Mouse (Mus musculus) lung, postnatal 10 days (tissue): ENCODE results near the gene Btbd8.

Source experiments
- DNase-seq: peaks from one replicate; pipeline ENCODE4 v3.0.0; 2021

The Btbd8 gene

DNA sequence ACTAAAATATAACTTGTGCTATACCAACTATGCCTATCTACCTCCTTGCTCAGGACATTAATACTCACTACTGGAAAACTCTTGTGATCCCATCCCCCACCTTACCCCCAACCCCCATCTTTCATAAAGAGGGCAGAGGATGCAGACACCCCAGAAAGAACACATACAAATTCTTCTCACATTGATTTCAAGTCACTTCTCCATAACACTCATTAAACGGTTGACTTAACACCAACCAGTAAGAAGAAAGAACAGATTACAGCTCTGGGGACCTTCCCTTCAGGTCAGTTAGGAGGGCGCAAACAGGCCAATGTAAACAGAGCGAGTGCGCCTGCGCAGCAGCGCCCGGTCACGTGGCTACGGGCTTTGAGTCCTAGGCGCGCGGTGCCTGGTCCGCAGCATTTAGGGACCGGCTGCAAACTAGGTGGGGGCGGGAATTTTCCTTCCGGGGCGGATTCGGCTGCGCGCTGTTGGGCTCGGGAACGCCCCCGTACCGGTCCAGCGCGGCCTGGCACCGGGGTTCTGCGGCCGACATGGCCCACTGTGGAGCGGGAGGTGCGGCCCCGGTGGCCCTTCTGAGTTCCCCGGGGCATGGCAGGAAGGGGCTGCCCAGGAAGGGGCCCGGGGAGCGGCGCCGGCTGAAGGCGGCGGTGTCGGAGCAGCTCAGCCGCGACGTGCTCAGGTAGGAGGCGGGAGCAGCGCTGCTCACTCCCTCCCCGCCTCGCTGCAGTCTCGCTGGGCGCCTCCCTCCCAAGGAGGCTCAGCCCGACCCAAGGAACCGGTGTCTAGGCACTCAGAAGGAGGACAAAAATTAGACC, at the start of gene Btbd8:
Gene Btbd8, plus strand, starts transcription at position 534 of the 818 bp plus-strand sequence.
- DNase-seq = peak; percentile 97

GRCm38 (mm10) chr5:107389373-107389772, 48.4 kb upstream of the Btbd8 start:
- DNase-seq = no peak

- DNase-seq = no peak
Observed at GRCm38 (mm10) chr5:107394437-107394836, 43.4 kb upstream of the Btbd8 start.

GRCm38 (mm10) chr5:107402436-107402835, 35.4 kb upstream of the Btbd8 start, which contains the start of gene Ephx4:
Ephx4 (plus strand) TSS chr5:107402736.
- no peak for DNase-seq

DNA sequence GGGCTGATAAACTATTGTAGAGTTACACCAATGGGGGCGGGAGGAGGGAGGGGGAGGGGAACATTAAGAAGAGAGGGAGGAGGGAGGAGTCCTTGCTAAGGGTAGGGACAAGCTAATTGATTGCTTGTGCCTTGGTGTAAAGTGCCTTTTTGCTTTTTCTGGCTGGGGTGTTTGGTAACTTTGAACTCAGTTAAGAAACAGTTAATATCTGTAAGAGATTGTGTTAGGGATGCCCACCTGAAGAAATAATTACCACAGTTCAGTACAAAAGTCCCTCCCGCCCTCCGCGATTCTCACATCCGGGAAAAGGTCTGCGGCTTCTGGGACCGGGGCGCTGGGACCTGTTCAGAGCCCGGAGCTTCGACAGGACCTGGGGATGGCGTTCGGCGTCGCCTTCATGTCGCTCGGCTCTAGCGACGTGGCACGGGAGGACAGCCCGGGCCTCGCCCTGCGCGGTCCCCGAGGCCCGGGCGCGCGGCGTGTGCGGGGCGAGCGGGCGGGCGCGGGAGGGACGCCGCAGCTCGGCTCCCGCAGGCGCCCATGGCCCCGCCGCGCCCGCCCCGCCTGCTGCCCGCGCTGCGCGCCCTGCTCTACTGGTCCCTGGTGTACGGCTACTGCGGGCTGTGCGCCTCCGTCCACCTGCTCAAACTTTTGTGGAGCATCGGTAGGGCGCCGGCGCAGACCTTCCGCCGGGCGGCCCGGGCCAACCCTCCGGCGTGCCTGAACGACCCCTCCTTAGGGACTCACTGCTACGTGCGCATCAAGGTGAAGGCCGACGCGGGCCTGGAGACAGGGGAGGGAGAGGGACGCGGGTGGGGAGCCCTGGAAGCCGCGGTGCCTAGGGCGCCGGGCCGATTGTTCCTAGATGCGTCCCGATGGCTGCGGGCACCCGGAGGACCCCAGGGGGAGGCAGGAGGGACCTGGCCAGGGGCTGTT, 34.5 kb upstream of the Btbd8 start:
- DNase-seq = no peak

- no peak for DNase-seq
Observed at GRCm38 (mm10) chr5:107403947-107404684, 33.7 kb upstream of the Btbd8 start.

DNA sequence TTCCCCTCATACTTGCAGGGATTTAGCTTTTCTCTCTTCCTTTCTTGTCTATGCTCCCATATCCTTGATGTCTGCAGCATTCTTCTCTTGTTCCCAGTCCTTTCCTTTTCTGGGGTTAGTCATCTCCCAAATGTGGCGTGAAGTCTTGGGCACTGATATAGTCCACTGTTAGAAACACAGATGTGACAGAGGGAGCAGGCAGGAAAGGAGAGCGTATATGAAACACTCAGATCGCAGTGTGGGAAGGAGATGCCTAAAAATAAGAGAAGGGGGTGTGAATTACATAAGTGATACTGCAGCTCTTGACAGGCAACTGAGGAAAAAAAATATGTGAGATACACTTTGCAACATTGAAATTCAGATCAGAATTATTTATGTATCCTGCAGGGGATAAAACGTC, 32.4 kb upstream of the Btbd8 start:
- no peak for DNase-seq

GRCm38 (mm10) chr5:107410305-107410704, 27.5 kb upstream of the Btbd8 start:
- no peak for DNase-seq

DNA sequence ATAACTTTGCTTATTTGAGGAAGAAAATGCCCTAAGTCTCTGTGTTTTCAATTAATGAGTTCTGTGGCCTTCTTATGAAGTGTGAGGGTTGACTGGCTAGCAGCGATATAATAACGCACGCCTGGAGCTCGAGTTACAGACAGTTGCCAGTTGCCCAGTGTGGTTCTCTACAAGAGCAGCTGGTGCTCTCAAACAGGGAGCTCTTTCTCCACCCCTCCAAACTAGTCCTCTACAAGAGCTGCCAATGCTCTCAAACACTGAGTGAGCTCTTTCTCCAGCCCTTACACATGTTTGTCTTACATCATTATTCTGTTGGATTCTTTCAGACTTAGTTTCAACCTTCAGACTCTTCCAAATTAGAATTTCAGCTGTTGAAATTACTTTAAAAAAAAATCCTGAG, 26.5 kb upstream of the Btbd8 start:
- DNase-seq = peak; percentile 19

GRCm38 (mm10) chr5:107412285-107412684, 25.5 kb upstream of the Btbd8 start:
- DNase-seq = no peak

GRCm38 (mm10) chr5:107415098-107415497, 22.7 kb upstream of the Btbd8 start:
- DNase-seq = no peak

DNA sequence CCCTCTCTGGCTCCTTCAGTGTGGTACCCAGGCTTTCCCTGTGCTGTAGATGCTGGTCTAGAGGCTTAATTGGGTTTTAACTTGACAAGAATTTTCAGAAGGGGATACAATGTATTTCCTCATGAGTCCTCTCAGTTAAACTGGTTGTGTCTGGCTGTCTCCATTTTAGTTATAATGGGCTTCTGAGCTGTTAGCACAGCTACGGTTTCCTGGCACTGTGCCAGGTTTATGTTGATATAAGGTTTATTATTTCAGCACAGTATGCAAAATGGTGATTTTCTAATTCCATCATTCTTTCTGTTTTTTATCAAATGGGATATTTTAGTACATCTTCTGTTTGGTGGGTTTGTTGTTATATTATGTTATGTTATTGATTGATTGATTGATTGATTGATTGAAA, 16.1 kb upstream of the Btbd8 start:
- no peak for DNase-seq

GRCm38 (mm10) chr5:107431249-107431648, 6.5 kb upstream of the Btbd8 start, which contains the start of gene Lpcat2b:
Lpcat2b (plus strand) TSS chr5:107431549.
- DNase-seq = no peak

DNA sequence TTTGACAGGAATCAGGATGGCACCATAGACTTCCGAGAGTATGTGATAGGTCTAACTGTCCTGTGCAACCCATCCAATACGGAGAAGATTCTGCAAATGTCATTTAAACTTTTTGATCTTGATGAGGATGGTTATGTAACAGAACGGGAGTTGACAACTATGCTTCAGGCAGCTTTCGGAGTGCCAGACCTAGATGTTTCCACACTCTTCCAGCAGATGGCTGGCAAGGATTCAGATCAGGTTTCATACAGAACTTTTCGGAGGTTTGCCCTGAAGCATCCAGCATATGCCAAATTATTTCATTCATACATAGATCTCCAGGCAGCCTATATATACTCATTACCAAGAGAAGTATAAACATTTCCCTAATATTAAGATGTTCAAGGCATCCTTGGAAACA, 3.8 kb upstream of the Btbd8 start:
- no peak for DNase-seq

- no peak for DNase-seq
Observed at GRCm38 (mm10) chr5:107436185-107436584, 1.6 kb upstream of the Btbd8 start.

- DNase-seq = no peak
Observed at GRCm38 (mm10) chr5:107436587-107437209, 1.1 kb upstream of the Btbd8 start.

- DNase-seq = no peak
Observed at GRCm38 (mm10) chr5:107438353-107438752, 556 bp downstream of the Btbd8 start.

- no peak for DNase-seq
Observed at GRCm38 (mm10) chr5:107441881-107442280, 4.1 kb downstream of the Btbd8 start.

- no peak for DNase-seq
Observed at GRCm38 (mm10) chr5:107444251-107444650, 6.5 kb downstream of the Btbd8 start.

DNA sequence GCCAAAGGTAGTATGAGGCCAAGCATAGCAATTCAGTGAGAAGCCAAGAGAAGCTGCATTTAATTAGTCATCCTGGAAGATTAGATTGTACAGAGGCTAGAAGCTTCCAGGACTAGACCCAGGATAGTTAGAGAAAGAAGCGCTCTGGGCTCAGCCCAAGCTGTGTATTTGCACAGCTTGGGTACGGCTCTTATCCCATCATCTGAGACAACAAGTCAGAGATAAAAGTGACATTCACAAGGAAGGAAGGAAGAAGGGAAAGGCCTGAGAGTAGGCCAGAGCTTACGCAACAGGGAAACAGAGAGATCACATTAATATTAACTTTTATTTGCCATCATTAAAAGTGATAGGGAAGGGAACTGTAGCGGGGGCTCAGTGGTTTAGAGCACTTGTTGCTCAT, 10.2 kb downstream of the Btbd8 start:
- no peak for DNase-seq

DNA sequence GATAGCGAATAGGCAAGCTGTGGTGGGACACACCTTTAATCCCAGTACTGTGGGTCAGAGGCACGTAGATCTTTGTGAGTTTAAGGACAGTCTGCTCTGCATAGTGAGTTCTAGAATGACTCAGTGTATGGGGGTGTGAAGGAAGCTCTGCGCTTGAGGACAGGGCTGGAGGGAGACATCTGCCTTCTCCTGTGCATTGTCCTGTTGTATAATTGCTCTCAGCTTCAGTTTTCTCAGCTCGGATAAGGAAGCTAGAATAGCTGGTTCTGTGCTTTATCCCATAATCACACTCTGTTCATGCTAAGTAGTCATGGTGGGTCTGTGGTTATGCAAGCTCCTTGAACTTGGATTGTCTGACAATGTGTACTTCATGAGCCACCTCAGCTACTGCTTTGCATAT, 11.0 kb downstream of the Btbd8 start:
- no peak for DNase-seq

DNA sequence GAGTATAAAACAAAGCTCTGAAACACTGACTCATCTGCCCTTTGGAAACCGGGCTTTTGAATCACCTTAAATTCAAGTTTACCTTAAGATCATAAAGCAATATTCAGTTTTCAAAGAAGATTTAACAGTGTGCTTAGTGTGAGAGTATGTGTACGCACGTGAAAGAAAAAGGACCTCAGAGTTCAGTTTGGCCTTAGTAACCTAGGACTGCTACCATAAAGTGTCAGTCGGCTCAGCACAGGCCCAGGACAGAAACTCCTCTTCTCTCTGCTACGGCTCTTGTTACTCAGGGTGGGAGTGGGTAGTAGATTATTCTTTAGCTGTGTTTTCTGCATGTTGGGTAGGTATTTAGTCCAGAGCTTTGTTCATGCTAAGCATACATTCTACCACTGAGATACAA, 11.8 kb downstream of the Btbd8 start:
- DNase-seq = no peak

DNA sequence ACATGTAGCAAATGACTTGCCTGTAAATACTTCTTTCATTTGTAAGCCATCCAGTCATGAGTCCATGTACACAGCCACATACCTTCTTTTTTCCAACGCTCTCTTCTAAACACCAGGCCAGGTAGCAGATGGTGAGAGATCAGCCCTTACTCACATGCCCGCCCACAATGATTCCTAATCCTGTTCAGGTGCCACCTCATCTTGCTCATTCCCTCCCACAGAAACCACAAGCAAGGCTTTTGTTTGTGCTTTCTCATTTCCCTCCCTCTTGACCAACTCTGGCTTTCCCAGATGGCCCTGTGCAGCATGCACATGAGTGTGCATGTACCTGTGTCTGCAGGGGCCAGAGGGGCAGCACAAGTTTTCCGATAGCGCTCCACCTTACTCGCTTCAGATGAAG, 12.5 kb downstream of the Btbd8 start:
- DNase-seq = no peak
